Mouse (Mus musculus): ENCODE data around the gene 6330409D20Rik.

- TF ChIP-seq CTCF (IDR thresholded peaks at IDR 0.05; ENCODE audit: low read depth, low read length) = no peak
- no peak for TF ChIP-seq TAL1 (conservative IDR thresholded peaks at IDR 0.05; ENCODE audit: low read depth, low read length)
- no peak for TF ChIP-seq GATA2 (IDR thresholded peaks at IDR 0.05; ENCODE audit: borderline replicate concordance, low read depth, low read length)
These were observed 10.8 kb upstream of the 6330409D20Rik start for GRCm38 (mm10) chr2:32751665-32752033.
